Mouse (Mus musculus) heart, embryonic 11.5 days (tissue): ENCODE measurements around the gene Dlk2. TPM values are rescaled to one million over a fixed set of nuclear protein-coding genes. Genes with fewer than 3 reads are reported as not detected.

Experiments
- ATAC-seq: fragments of 200-750 bp; cut with Nextera tagmentation; replicated peaks from 2 replicates; pipeline ENCODE4 v1.8.0; 2017; ENCODE audit warnings: moderate library complexity; ENCODE audit not compliant: insufficient number of reproducible peaks, low FRiP score, low TSS enrichment
- H3K27ac ChIP-seq: fragments of 300-500 bp; sonication (generic); 2 replicates; pipeline ENCODE4 v1.5.1; 2014; ENCODE audit warnings: mild to moderate bottlenecking, low read depth, low read length
- H3K27me3 ChIP-seq: fragments of 300-500 bp; sonication (generic); 2 replicates; pipeline ENCODE4 v1.6.1; 2014; ENCODE audit warnings: mild to moderate bottlenecking, low read length, mixed read lengths; ENCODE audit not compliant: control insufficient read depth, insufficient read depth
- H3K36me3 ChIP-seq: fragments of 300-500 bp; sonication (generic); 2 replicates; pipeline ENCODE4 v1.6.1; 2014; ENCODE audit warnings: mild to moderate bottlenecking, low read length, moderate library complexity, mixed read lengths; ENCODE audit not compliant: control insufficient read depth, insufficient read depth
- H3K4me1 ChIP-seq: fragments of 300-500 bp; sonication (generic); 2 replicates; pipeline ENCODE4 v1.6.1; 2014; ENCODE audit warnings: low read length; ENCODE audit not compliant: control insufficient read depth, insufficient read depth
- H3K4me2 ChIP-seq: fragments of 300-500 bp; sonication (generic); 2 replicates; pipeline ENCODE4 v1.6.1; 2014; ENCODE audit warnings: mild to moderate bottlenecking, moderate library complexity
- H3K4me3 ChIP-seq: fragments of 300-500 bp; sonication (generic); 2 replicates; pipeline ENCODE4 v1.5.1; 2014; ENCODE audit warnings: low read depth, low read length
- H3K9ac ChIP-seq: fragments of 300-500 bp; sonication (generic); 2 replicates; pipeline ENCODE4 v1.6.1; 2014; ENCODE audit warnings: mild to moderate bottlenecking, low read depth, low read length, moderate library complexity
- H3K9me3 ChIP-seq: fragments of 300-500 bp; sonication (generic); replicated peaks from 2 replicates; pipeline ENCODE4 v1.6.1; 2016; ENCODE audit warnings: low read length; ENCODE audit not compliant: control insufficient read depth
- WGBS: fragments of 180-500 bp; shearing (Covaris S2); extraction: QIAGEN DNeasy Blood & Tissue Kit; methylation state at CpG from one replicate; pipeline ENCODE4 v1.1.7; 2014; ENCODE audit not compliant: insufficient replicate concordance; 5-methylcytosine and 5-hydroxymethylcytosine counted together
- polyA plus RNA-seq: library from polyadenylated mRNA; unstranded; fragments of >200 nt; fragmentation: Nextera tagmentation; extraction: Ambion mirVana; gene quantifications from 2 replicates; pipeline ENCODE4 v1.2.1, GENCODE M21; 2014

Dlk2 gene
- polyA plus RNA-seq, 1 experiment from 2014 or later, result 0.27 TPM

GRCm38 (mm10) chr17:46296601-46297000, 620 bp upstream of the Dlk2 start:
- Histone ChIP-seq H3K27me3 (peaks cover 65% of the 10 kb centered on the region), H3K4me1 (peaks cover 7% of the 10 kb centered on the region), H3K36me3 (no peaks in the 10 kb centered on the region), H3K4me2 (0 out of 2 replicates have a peak overlapping the region, but pooled peaks have one; percentile 100), H3K9me3 (no peaks in the 10 kb centered on the region), H3K9ac (no peak overlapping the region), H3K4me3 (no peak overlapping the region; the same call in 1 of the 2 replicates), H3K27ac (no peak overlapping the region)
- ATAC-seq, result no peak
- 42% methylated on average over 6 of the region's 6 CpGs for WGBS

GRCm38 (mm10) chr17:46297028-46297363, 225 bp upstream of the Dlk2 start:
- Histone ChIP-seq H3K4me1 (peaks cover 7% of the 10 kb centered on the region), H3K9me3 (no peaks in the 10 kb centered on the region), H3K4me2 (peak overlapping the region; percentile 100), H3K36me3 (no peaks in the 10 kb centered on the region), H3K4me3 (peak overlapping the region; percentile 61), H3K27ac (no peak overlapping the region), H3K27me3 (peaks cover 65% of the 10 kb centered on the region), H3K9ac (no peak overlapping the region)
- 9% methylated on average over 6 of the region's 6 CpGs for WGBS
- ATAC-seq, result no peak

DNA sequence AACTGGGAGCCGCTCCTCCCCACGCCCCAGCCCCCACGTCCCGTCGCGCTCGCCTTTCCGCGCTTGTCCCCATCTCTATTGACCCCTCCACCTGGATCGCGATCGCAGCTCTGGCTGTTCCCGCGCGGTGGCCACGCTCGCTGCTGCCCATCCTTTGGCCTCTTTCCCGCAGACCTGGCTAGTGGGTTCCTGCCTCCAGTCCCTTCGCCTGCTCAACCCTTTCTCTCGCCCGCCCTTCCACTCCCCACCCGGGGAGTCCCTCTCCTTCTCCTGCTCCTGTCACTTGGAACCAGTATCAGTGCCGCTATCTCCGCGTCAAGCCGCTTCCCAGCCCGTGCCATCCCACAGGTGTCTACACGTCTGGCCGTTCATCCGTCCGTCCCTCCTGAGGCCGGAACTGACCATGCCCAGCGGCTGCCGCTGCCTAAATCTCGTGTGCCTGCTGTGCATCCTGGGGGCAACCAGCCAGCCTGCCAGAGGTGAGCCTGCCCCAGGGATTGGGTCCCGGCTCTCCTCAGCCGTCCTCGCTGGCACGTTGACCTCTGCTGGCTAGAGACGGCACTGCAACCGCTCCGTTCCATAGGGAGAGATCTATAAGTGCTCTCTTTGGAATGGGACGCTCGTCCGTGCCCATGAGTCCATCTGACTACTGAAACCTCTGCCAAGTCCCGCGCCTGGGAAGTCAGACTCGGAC, 1.1 kb downstream of the Dlk2 start:
- H3K9ac ChIP-seq, result peak overlapping the region; percentile 64; the same call in 1 of the 2 replicates
- no peak overlapping the region for H3K27ac ChIP-seq
- WGBS, result under 1% methylated on average over 47 of the region's 48 CpGs
- peaks cover 62% of the 10 kb centered on the region for H3K27me3 ChIP-seq
- no peaks in the 10 kb centered on the region for H3K9me3 ChIP-seq
- ATAC-seq, result peak; percentile 44; the same call in 1 of the 2 replicates
- H3K4me2 ChIP-seq, result peak overlapping the region; percentile 100
- H3K36me3 ChIP-seq, result no peaks in the 10 kb centered on the region
- peak overlapping the region; percentile 61 for H3K4me3 ChIP-seq
- H3K4me1 ChIP-seq, result peaks cover 7% of the 10 kb centered on the region

DNA sequence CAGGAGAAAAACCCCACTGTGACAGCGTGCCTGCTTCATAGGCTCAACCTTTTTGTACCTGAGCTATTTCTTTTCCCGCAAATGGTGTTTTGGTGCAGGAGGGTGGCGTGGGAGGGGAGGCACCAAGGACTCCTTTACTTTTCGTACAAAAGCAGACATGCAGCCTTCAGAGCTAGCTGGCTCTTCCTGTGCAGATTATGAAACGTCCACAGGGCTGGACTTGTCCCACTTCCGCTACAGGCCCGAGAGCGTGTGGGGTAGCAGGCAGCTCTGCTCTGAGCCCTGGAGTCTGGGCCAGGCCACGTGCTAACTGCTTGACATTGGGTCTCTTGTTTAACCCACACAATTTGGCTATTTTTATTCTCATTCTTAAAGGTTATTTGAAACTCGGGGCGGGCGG, 4.7 kb downstream of the Dlk2 start:
- Histone ChIP-seq H3K36me3 (no peaks in the 10 kb centered on the region), H3K4me1 (peaks cover 7% of the 10 kb centered on the region), H3K27me3 (peaks cover 42% of the 10 kb centered on the region), H3K9me3 (no peaks in the 10 kb centered on the region), H3K4me2 (no peak overlapping the region), H3K27ac (no peak overlapping the region), H3K9ac (no peak overlapping the region), H3K4me3 (no peak overlapping the region)
- 69% methylated on average over 12 of the region's 12 CpGs for WGBS
- ATAC-seq, result no peak

- no peaks in the 10 kb centered on the region for H3K36me3 ChIP-seq
- H3K4me2 ChIP-seq, result no peak overlapping the region
- no peak overlapping the region for H3K9ac ChIP-seq
- H3K27ac ChIP-seq, result no peak overlapping the region
- peaks cover 22% of the 10 kb centered on the region for H3K27me3 ChIP-seq
- H3K4me1 ChIP-seq, result no peaks in the 10 kb centered on the region
- ATAC-seq, result no peak
- no peak overlapping the region for H3K4me3 ChIP-seq
- H3K9me3 ChIP-seq, result no peaks in the 10 kb centered on the region
- 84% methylated on average over 9 of the region's 9 CpGs for WGBS
Measured at GRCm38 (mm10) chr17:46304184-46304583, 7.0 kb downstream of the Dlk2 start.

- H3K4me2 ChIP-seq, result no peak overlapping the region
- no peak overlapping the region for H3K27ac ChIP-seq
- H3K4me3 ChIP-seq, result no peak overlapping the region
- H3K9ac ChIP-seq, result no peak overlapping the region
- H3K36me3 ChIP-seq, result no peaks in the 10 kb centered on the region
- H3K27me3 ChIP-seq, result peaks cover 9% of the 10 kb centered on the region; the same call in 1 of the 2 replicates
- 91% methylated on average over 15 of the region's 15 CpGs for WGBS
- no peak for ATAC-seq
- peaks cover 5% of the 10 kb centered on the region for H3K4me1 ChIP-seq
- H3K9me3 ChIP-seq, result no peaks in the 10 kb centered on the region
Measured at GRCm38 (mm10) chr17:46306956-46307355, 9.7 kb downstream of the Dlk2 start.

DNA sequence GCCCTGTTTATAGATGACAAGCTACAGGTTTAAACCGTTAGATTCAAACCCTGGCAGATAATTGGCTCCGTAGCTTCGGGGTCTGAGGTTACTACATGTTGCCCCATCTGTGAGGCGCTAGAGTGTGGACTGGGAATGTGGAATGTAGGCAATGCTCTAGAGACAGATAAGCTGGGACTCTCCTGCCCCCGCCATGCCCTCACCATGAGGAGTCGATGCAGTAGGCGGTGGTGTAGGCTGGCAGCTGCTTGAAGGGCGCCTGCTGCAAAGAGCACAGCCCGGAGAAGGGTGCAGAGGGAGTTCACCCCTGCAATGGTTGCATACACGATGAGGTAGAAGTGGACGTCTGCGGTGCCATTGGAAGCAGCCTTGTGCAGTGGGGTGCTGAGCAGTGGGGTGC, 12.6 kb downstream of the Dlk2 start:
- no peak overlapping the region for H3K27ac ChIP-seq
- no peaks in the 10 kb centered on the region for H3K27me3 ChIP-seq

GRCm38 (mm10) chr17:46310515-46310914, 13.3 kb downstream of the Dlk2 start:
- no peaks in the 10 kb centered on the region for H3K27me3 ChIP-seq
- no peak for ATAC-seq
- H3K9ac ChIP-seq, result no peak overlapping the region
- 76% methylated on average over 10 of the region's 10 CpGs for WGBS
- H3K27ac ChIP-seq, result no peak overlapping the region
- peaks cover 5% of the 10 kb centered on the region for H3K4me1 ChIP-seq
- no peaks in the 10 kb centered on the region for H3K9me3 ChIP-seq
- H3K4me2 ChIP-seq, result no peak overlapping the region
- H3K4me3 ChIP-seq, result no peak overlapping the region
- H3K36me3 ChIP-seq, result no peaks in the 10 kb centered on the region

More for the DNA sequence above, 12.6 kb downstream of the Dlk2 start:
- Histone ChIP-seq H3K36me3 (no peaks in the 10 kb centered on the region), H3K9me3 (no peaks in the 10 kb centered on the region), H3K4me1 (peaks cover 5% of the 10 kb centered on the region), H3K9ac (no peak overlapping the region), H3K4me3 (no peak overlapping the region), H3K4me2 (no peak overlapping the region)
- ATAC-seq, result no peak; the same call in 1 of the 2 replicates
- WGBS, result 47% methylated on average over 12 of the region's 12 CpGs

DNA sequence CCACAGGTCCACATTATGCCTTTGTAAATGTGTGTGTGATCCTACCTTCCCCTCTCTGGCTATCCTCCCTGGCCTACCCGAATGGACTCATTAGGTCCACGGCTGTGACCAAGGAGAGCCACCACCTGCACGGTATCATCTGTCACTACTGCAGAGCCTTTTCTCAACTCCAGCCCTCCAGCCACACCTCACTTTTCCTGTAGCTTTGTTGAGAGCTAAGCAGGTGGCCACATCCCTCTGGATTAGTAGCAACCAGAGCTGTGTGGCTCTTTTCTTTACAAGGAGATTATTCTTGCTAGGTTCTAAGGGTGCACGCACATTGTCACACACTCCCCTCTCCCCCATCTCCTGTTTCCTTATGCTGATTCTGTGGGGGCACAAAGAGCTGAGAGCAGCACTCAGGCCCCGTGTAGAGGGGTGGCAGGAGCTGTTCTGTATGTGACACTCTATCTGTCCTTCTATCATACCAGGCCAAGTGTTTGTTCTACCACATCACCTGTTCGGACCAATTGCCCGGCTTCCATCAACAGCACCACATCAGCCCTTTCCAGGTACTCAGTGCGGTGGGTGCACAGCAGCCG, 16.0 kb downstream of the Dlk2 start:
- H3K4me3 ChIP-seq, result no peak overlapping the region
- H3K9ac ChIP-seq, result no peak overlapping the region
- peaks cover 5% of the 10 kb centered on the region for H3K4me1 ChIP-seq
- no peaks in the 10 kb centered on the region for H3K9me3 ChIP-seq
- no peak overlapping the region for H3K4me2 ChIP-seq
- H3K27me3 ChIP-seq, result no peaks in the 10 kb centered on the region
- H3K27ac ChIP-seq, result no peak overlapping the region
- 83% methylated on average over 9 of the region's 9 CpGs for WGBS
- no peaks in the 10 kb centered on the region for H3K36me3 ChIP-seq
- ATAC-seq, result no peak
